Mouse (Mus musculus) forebrain, embryonic 15.5 days (tissue): Measurements from ENCODE around the gene Hesx1. TPM values are rescaled to one million over a fixed set of nuclear protein-coding genes. Genes with fewer than 3 reads are reported as not detected.

Experiments used
- ATAC-seq: fragments of 200-750 bp; cut with Nextera tagmentation; replicated peaks from 2 replicates; pipeline ENCODE4 v1.8.0; 2017; ENCODE audit warnings: mild to moderate bottlenecking, moderate TSS enrichment, moderate library complexity
- H3K27ac ChIP-seq: fragments of 300-500 bp; sonication (generic); replicated peaks from 2 replicates; pipeline ENCODE4 v1.5.1; 2015; ENCODE audit warnings: mild to moderate bottlenecking, inconsistent platforms
- H3K27me3 ChIP-seq: fragments of 300-500 bp; sonication (generic); 2 replicates; pipeline ENCODE4 v1.6.1; 2015; ENCODE audit warnings: inconsistent platforms
- H3K36me3 ChIP-seq: fragments of 300-500 bp; sonication (generic); 2 replicates; pipeline ENCODE4 v1.6.1; 2015; ENCODE audit warnings: mild to moderate bottlenecking, inconsistent platforms
- H3K4me1 ChIP-seq: fragments of 300-500 bp; sonication (generic); 2 replicates; pipeline ENCODE4 v1.6.1; 2015; ENCODE audit warnings: inconsistent platforms
- H3K4me2 ChIP-seq: fragments of 300-500 bp; sonication (generic); replicated peaks from 2 replicates; pipeline ENCODE4 v1.6.1; 2015; ENCODE audit warnings: mild to moderate bottlenecking, inconsistent platforms
- H3K4me3 ChIP-seq: fragments of 300-500 bp; sonication (generic); 2 replicates; pipeline ENCODE4 v1.5.1; 2015; ENCODE audit warnings: mild to moderate bottlenecking, inconsistent platforms
- H3K9ac ChIP-seq: fragments of 300-500 bp; sonication (generic); replicated peaks from 2 replicates; pipeline ENCODE4 v1.6.1; 2015; ENCODE audit warnings: mild to moderate bottlenecking, inconsistent platforms
- H3K9me3 ChIP-seq: fragments of 300-500 bp; sonication (generic); 2 replicates; pipeline ENCODE4 v1.6.1; 2016; ENCODE audit warnings: inconsistent platforms
- WGBS: fragments of 180-500 bp; shearing (Covaris S2); methylation state at CpG from one replicate; pipeline ENCODE4 v1.1.7; 2015; ENCODE audit warnings: mixed read lengths; 5-methylcytosine and 5-hydroxymethylcytosine counted together
- polyA plus RNA-seq: library from polyadenylated mRNA; unstranded; fragments of >200 nt; fragmentation: Nextera tagmentation; extraction: Ambion mirVana; gene quantifications from 2 replicates; pipeline ENCODE4 v1.2.1, GENCODE M21; 2015

Hesx1 gene
- polyA plus RNA-seq, 1 experiment from 2014 or later, result not detected

DNA sequence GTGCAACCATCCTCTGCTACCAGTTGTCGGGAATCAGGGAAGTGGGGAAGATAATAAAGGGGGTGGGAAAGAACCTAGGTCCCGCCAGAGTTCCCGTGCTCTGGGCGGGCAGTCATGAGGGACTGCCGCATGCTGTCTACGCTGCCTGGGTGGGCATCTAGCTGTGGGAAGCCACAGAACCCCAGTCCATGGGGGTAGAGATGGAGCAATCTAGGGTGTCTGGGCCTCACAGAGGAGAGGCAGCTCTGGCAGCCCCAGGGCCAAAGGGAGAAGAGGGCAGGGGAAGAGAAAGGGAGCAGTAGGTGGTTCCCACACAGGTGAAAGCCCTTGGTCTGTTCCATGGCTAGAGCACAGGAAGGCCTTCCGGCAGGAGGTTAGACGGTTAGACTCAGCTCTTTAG is 13.2 kb upstream of the Hesx1 start:
- no peak overlapping the region for H3K4me3 ChIP-seq
- no peaks in the 10 kb centered on the region for H3K36me3 ChIP-seq
- H3K4me1 ChIP-seq, result 0 out of 2 replicates have a peak, but pooled peaks cover 3% of the 10 kb centered on the region
- H3K27me3 ChIP-seq, result no peaks in the 10 kb centered on the region
- H3K27ac ChIP-seq, result no peak overlapping the region
- H3K9me3 ChIP-seq, result 0 out of 2 replicates have a peak, but pooled peaks cover 5% of the 10 kb centered on the region
- no peak overlapping the region for H3K4me2 ChIP-seq
- WGBS, result 97% methylated on average over 8 of the region's 8 CpGs
- no peak overlapping the region for H3K9ac ChIP-seq
- no peak for ATAC-seq

GRCm38 (mm10) chr14:26981494-26982149 is 12.6 kb upstream of the Hesx1 start:
- Histone ChIP-seq H3K9me3 (0 out of 2 replicates have a peak, but pooled peaks cover 5% of the 10 kb centered on the region), H3K4me2 (no peak overlapping the region), H3K27me3 (no peaks in the 10 kb centered on the region), H3K9ac (no peak overlapping the region), H3K4me1 (0 out of 2 replicates have a peak, but pooled peaks cover 3% of the 10 kb centered on the region), H3K36me3 (no peaks in the 10 kb centered on the region), H3K4me3 (no peak overlapping the region), H3K27ac (no peak overlapping the region)
- WGBS, result 68% methylated on average over 5 of the region's 5 CpGs
- ATAC-seq, result no peak

DNA sequence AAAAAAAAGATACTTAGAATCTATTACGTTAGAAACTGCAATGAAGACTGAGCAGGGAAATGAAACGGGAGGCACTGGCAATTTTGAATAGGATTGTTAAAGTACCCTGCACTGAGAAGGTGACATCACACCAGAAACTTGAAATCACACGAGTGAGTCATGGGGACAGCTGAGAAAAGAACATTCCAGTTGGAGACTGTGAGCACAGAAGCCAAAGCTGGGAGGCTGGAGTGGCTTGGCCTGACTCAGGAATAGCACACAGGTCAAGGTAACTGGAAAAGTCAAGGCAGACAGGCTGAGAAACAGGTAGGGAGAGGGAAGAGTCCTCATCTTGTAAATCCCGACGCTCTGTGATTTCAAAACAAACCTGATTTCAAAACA is 12.1 kb upstream of the Hesx1 start:
- H3K27ac ChIP-seq, result no peak overlapping the region
- WGBS, result 76% methylated on average over 5 of the region's 5 CpGs
- H3K36me3 ChIP-seq, result no peaks in the 10 kb centered on the region
- H3K9ac ChIP-seq, result no peak overlapping the region
- no peak overlapping the region for H3K4me2 ChIP-seq
- H3K27me3 ChIP-seq, result no peaks in the 10 kb centered on the region
- no peaks in the 10 kb centered on the region for H3K4me1 ChIP-seq
- no peak overlapping the region for H3K4me3 ChIP-seq
- 0 out of 2 replicates have a peak, but pooled peaks cover 5% of the 10 kb centered on the region for H3K9me3 ChIP-seq
- no peak for ATAC-seq

GRCm38 (mm10) chr14:26988694-26989093 is 5.5 kb upstream of the Hesx1 start:
- Histone ChIP-seq H3K4me3 (no peak overlapping the region), H3K9ac (no peak overlapping the region), H3K4me2 (no peak overlapping the region), H3K4me1 (no peaks in the 10 kb centered on the region), H3K36me3 (no peaks in the 10 kb centered on the region), H3K9me3 (no peaks in the 10 kb centered on the region), H3K27ac (no peak overlapping the region), H3K27me3 (no peaks in the 10 kb centered on the region)
- no peak for ATAC-seq
- 80% methylated on average over 2 of the region's 2 CpGs for WGBS

GRCm38 (mm10) chr14:26991622-26992021 is 2.6 kb upstream of the Hesx1 start:
- Histone ChIP-seq H3K9ac (no peak overlapping the region), H3K4me1 (peaks cover 4% of the 10 kb centered on the region), H3K4me2 (no peak overlapping the region), H3K4me3 (no peak overlapping the region), H3K36me3 (no peaks in the 10 kb centered on the region), H3K27ac (no peak overlapping the region), H3K27me3 (no peaks in the 10 kb centered on the region), H3K9me3 (no peaks in the 10 kb centered on the region)
- 71% methylated on average over 18 of the region's 18 CpGs for WGBS
- no peak for ATAC-seq

DNA sequence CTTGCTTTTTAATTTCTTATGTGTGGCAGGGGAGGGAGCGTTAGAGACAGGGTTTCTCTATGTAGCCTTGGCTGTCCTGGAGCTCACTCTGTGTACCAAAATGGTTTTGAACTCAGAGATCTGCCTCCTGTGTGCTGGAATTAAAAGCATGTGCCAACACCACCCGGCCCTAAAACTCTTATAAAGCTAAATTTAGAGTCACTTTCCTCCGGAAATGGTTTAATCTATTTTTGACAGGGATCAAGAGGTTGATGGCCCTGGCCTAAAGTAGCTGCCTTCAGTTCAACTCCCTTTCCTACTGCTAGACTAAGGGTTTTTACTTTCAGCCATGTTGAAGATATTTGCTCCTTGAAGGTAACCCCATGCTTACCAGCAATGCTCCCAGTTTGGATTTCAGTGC is 789 bp upstream of the Hesx1 start:
- H3K27ac ChIP-seq, result no peak overlapping the region
- no peak overlapping the region for H3K9ac ChIP-seq
- H3K4me1 ChIP-seq, result peaks cover 4% of the 10 kb centered on the region
- no peak for ATAC-seq
- no peak overlapping the region for H3K4me3 ChIP-seq
- H3K9me3 ChIP-seq, result no peaks in the 10 kb centered on the region
- no peaks in the 10 kb centered on the region for H3K36me3 ChIP-seq
- no peak overlapping the region for H3K4me2 ChIP-seq
- WGBS, result 83% methylated on average over 3 of the region's 3 CpGs
- no peaks in the 10 kb centered on the region for H3K27me3 ChIP-seq

DNA sequence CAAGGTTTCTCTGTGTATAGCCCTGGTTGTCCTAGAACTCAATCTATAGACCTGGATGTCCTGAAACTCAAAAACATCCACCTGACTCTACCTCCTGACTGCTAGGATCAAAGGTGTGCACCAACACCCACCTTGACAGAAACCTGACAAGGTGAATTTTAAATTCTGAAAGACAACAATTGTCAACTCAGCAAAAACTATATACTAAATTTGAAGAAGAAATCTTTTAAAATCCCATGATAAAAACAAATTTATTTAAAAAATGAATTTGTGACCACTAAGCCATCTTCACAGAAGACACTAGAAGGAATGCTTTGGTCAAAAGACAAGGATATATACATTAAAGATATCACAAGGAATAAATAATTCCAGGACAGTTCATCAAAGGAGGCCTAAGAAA is 2.0 kb downstream of the Hesx1 start:
- no peak overlapping the region for H3K9ac ChIP-seq
- no peaks in the 10 kb centered on the region for H3K36me3 ChIP-seq
- no peaks in the 10 kb centered on the region for H3K9me3 ChIP-seq
- H3K27me3 ChIP-seq, result peaks cover 12% of the 10 kb centered on the region
- H3K4me2 ChIP-seq, result no peak overlapping the region
- no peak overlapping the region for H3K27ac ChIP-seq
- ATAC-seq, result no peak
- no peak overlapping the region for H3K4me3 ChIP-seq
- peaks cover 9% of the 10 kb centered on the region for H3K4me1 ChIP-seq

DNA sequence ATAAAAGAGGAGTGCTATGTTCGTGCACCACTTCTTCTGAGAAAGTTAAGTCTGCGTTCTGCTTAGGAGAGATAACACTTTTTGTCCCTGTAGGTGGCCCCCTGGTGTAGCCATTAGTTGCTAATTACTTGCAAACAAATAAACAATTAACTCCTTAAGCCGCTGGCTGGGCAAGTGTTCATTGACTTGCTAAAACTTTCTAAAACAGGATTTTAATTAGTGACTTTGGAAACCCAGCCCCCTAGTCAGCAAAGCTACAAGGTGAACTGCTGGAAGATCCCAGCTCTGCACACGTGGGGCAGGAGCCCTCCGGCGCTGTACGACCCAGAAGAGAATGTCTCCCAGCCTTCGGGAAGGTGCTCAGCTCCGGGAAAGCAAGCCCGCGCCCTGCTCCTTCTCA is 6.2 kb downstream of the Hesx1 start:
- H3K36me3 ChIP-seq, result no peaks in the 10 kb centered on the region
- no peak overlapping the region for H3K27ac ChIP-seq
- H3K27me3 ChIP-seq, result peaks cover 22% of the 10 kb centered on the region
- WGBS, result 2% methylated on average over 11 of the region's 11 CpGs
- H3K4me3 ChIP-seq, result no peak overlapping the region
- no peaks in the 10 kb centered on the region for H3K9me3 ChIP-seq
- H3K9ac ChIP-seq, result no peak overlapping the region
- H3K4me1 ChIP-seq, result peaks cover 4% of the 10 kb centered on the region; the same call in 1 of the 2 replicates
- no peak overlapping the region for H3K4me2 ChIP-seq
- ATAC-seq, result no peak

DNA sequence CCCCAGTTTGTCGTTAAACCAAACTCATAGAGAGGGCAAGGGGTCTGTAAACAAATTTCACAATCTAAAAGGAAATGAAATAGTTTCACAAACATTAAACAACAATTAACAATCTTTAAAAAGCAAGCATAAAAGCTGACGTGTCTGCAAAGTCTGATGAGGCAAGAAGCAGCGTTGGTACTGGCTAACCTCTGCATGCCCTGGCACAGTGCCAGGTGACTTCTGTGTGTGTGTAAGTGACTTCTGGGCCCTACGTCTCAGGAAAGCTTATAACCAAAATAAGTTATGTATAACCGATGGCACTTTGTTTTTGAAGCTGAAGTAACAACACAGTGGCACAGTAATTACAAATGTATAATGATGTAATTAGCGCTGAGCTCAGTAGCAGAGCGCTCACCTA is 10.7 kb downstream of the Hesx1 start:
- 64% methylated on average over 7 of the region's 7 CpGs for WGBS
- Histone ChIP-seq H3K27me3 (peaks cover 24% of the 10 kb centered on the region), H3K36me3 (no peaks in the 10 kb centered on the region), H3K9ac (no peak overlapping the region), H3K4me1 (peaks cover 4% of the 10 kb centered on the region; the same call in 1 of the 2 replicates), H3K4me3 (no peak overlapping the region), H3K4me2 (no peak overlapping the region), H3K9me3 (no peaks in the 10 kb centered on the region), H3K27ac (no peak overlapping the region)
- no peak for ATAC-seq

DNA sequence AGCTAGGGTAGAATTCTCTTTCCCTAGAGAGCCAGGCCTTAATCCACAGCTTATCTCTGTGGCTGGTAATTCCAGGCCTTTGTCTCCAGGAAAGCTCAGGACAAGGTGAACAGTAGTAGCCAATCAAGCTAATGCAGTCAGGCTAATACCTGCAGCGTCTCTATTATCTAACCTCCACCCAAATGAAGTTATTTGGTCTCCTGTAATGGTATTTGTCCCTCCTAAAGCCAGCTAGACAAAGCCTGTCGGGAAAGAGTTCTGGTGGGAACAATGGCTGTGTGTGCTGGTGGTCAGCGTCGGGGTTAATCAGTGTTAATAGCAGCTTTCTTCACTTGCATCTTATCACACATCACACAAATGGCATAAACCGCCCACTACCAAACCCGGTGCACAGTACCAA is 11.7 kb downstream of the Hesx1 start:
- Histone ChIP-seq H3K9me3 (no peaks in the 10 kb centered on the region), H3K27ac (no peak overlapping the region), H3K9ac (no peak overlapping the region), H3K36me3 (no peaks in the 10 kb centered on the region), H3K4me3 (no peak overlapping the region), H3K27me3 (peaks cover 19% of the 10 kb centered on the region), H3K4me1 (no peaks in the 10 kb centered on the region), H3K4me2 (no peak overlapping the region)
- ATAC-seq, result no peak
- 6% methylated on average over 6 of the region's 6 CpGs for WGBS

DNA sequence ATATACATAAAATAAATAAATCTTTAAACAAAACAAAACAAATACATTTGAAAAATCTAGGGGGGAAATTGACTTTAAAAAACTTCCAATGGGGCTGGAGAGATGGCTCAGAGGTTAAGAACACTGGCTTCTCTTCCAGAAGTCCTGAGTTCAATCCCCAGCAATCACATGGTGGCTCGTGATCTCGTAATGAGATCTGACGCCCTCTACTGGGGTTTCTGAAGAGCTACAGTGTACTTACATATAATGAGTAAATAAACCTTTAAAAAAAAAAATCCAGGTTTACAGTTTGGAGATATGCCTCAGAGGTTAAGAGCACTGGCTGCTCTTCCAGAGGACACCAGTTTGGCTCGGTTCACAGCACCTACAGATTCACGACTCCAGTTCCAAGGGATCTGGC is 17.3 kb downstream of the Hesx1 start:
- Histone ChIP-seq H3K27me3 (no peaks in the 10 kb centered on the region), H3K27ac (no peak overlapping the region), H3K36me3 (no peaks in the 10 kb centered on the region), H3K4me3 (no peak overlapping the region), H3K9me3 (no peaks in the 10 kb centered on the region), H3K9ac (no peak overlapping the region), H3K4me1 (no peaks in the 10 kb centered on the region), H3K4me2 (no peak overlapping the region)
- no peak for ATAC-seq
- WGBS, result 83% methylated on average over 5 of the region's 5 CpGs

GRCm38 (mm10) chr14:27013658-27014057 is 19.4 kb downstream of the Hesx1 start:
- Histone ChIP-seq H3K4me2 (no peak overlapping the region), H3K9me3 (no peaks in the 10 kb centered on the region), H3K27me3 (no peaks in the 10 kb centered on the region), H3K36me3 (no peaks in the 10 kb centered on the region), H3K9ac (no peak overlapping the region), H3K4me3 (no peak overlapping the region), H3K4me1 (no peaks in the 10 kb centered on the region), H3K27ac (no peak overlapping the region)
- WGBS, result 86% methylated on average over 4 of the region's 4 CpGs
- no peak for ATAC-seq

DNA sequence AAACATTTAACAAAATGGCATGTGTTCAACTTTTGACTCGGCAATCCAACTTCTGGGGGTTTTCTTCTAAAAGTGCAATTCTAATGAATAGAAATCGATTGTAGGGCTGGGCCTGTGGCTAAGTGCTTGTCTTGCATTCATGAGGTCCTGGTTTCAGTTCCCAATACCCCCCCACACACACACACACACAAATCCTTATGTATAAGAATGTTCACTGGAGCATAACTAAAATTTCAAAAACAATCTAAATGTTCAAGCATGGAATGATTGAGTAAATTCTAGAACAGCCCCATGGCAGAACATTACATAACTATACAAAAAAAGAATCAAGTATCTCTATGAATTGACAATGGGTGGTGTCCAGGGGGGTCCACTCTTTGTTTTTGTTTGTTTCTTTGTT is 23.7 kb downstream of the Hesx1 start:
- 90% methylated on average over 2 of the region's 2 CpGs for WGBS
- H3K9ac ChIP-seq, result no peak overlapping the region

More for the DNA sequence above, 23.7 kb downstream of the Hesx1 start:
- H3K4me3 ChIP-seq, result no peak overlapping the region
- H3K27me3 ChIP-seq, result no peaks in the 10 kb centered on the region
- no peak overlapping the region for H3K27ac ChIP-seq
- no peaks in the 10 kb centered on the region for H3K4me1 ChIP-seq
- no peaks in the 10 kb centered on the region for H3K36me3 ChIP-seq
- no peak overlapping the region for H3K4me2 ChIP-seq
- H3K9me3 ChIP-seq, result no peaks in the 10 kb centered on the region
- no peak for ATAC-seq
